Mouse (Mus musculus): ENCODE data around the gene Sypl.

- TF ChIP-seq POLR2A (IDR thresholded peaks at IDR 0.05; ENCODE audit: borderline replicate concordance, insufficient read depth, low read length) (no peak), CTCF (IDR thresholded peaks at IDR 0.05; ENCODE audit: borderline replicate concordance, insufficient read depth, low read depth, low read length) (no peak)
These were observed 61.4 kb downstream of the Sypl start for GRCm38 (mm10) chr12:33015103-33015502.
